ENCODE assay signal across 18 mouse cellular contexts in genomic region chr13:112775856-112776255, GRCm38 (mm10). TPM values are rescaled to one million over a fixed set of nuclear protein-coding genes. Genes with fewer than 3 reads are reported as not detected.
DNase-seq lines count a peak whose midpoint lies in the region; ATAC-seq and TF ChIP-seq lines count a peak whose summit lies in the region.
"Had no signal": no experiment of that assay in that cellular context is flagged by ENCODE, and none has a peak within 500 bp of the region (broad histone marks: within the 10 kb centered on the region; RNA-seq: fewer than 3 reads in every experiment).

No protein-coding gene starts in this region.

- H3K9ac ChIP-seq in heart, adult 2 months (ENCODE audit: low read depth, low read length): no peak overlapping the region
- H3K9ac ChIP-seq in kidney, embryonic 16.5 days (replicated peaks; ENCODE audit: low read length): no peak overlapping the region
- H3K9ac ChIP-seq: embryonic facial prominence, embryonic 13.5 days; forebrain, embryonic 13.5 days; hindbrain, embryonic 12.5 days had no signal

- no peak overlapping the region for H3K4me2 ChIP-seq in kidney, embryonic 16.5 days (replicated peaks; ENCODE audit: low read depth, low read length)
- H3K4me2 ChIP-seq: embryonic facial prominence, embryonic 13.5 days; forebrain, embryonic 13.5 days; hindbrain, embryonic 12.5 days had no signal

- no peak for ATAC-seq in kidney, embryonic 16.5 days (ENCODE audit: low FRiP score, low TSS enrichment)
- ATAC-seq: forebrain, embryonic 13.5 days; hindbrain, embryonic 16.5 days; inflammation-experienced regulatory T-cells, adult 6 months had no signal

- no peak for TF ChIP-seq CTCF in heart, adult 2 months (IDR thresholded peaks at IDR 0.05)

- H3K27ac ChIP-seq in heart, adult 2 months: peak overlapping the region; percentile 5; the same call in 1 of the 2 replicates
- no peak overlapping the region for H3K27ac ChIP-seq in kidney, embryonic 16.5 days (ENCODE audit: low read length)
- H3K27ac ChIP-seq: embryonic facial prominence, embryonic 13.5 days; forebrain, embryonic 13.5 days; hindbrain, embryonic 12.5 days had no signal

- H3K9me3 ChIP-seq in kidney, embryonic 16.5 days (ENCODE audit: low read length): no peaks in the 10 kb centered on the region
- H3K9me3 ChIP-seq: embryonic facial prominence, embryonic 13.5 days; forebrain, embryonic 13.5 days; hindbrain, embryonic 12.5 days had no signal

- no peak overlapping the region for H3K4me3 ChIP-seq in heart, adult 2 months
- H3K4me3 ChIP-seq in kidney, embryonic 16.5 days (ENCODE audit: low read length): no peak overlapping the region
- H3K4me3 ChIP-seq: embryonic facial prominence, embryonic 13.5 days; forebrain, embryonic 13.5 days; hindbrain, embryonic 12.5 days had no signal

- no peak for TF ChIP-seq POLR2A in heart, adult 2 months (IDR thresholded peaks at IDR 0.05; ENCODE audit: insufficient read depth, low read depth, low read length)

- H3K4me1 ChIP-seq in heart, adult 2 months (ENCODE audit: control insufficient read depth, insufficient read depth, low read length): peaks cover 10% of the 10 kb centered on the region
- H3K4me1 ChIP-seq in kidney, embryonic 16.5 days (ENCODE audit: insufficient read depth, low read length): peaks cover 9% of the 10 kb centered on the region; the same call in 1 of the 2 replicates

- H3K79me2 ChIP-seq in heart, adult 2 months (replicated peaks; ENCODE audit: control insufficient read depth, insufficient read depth, low read length): no peaks in the 10 kb centered on the region

- intact Hi-C loops in heart, adult 2 months (cut with DNase I): no loop called here

- no peaks in the 10 kb centered on the region for H3K27me3 ChIP-seq in heart, adult 2 months (ENCODE audit: control insufficient read depth, insufficient read depth, low read length)
- no peaks in the 10 kb centered on the region for H3K27me3 ChIP-seq in kidney, embryonic 16.5 days (ENCODE audit: insufficient read depth, low read length)
- H3K27me3 ChIP-seq: embryonic facial prominence, embryonic 13.5 days; forebrain, embryonic 13.5 days; hindbrain, embryonic 12.5 days had no signal

- TF ChIP-seq EP300 in heart, adult 2 months (IDR thresholded peaks at IDR 0.05; ENCODE audit: insufficient read depth, low read depth, low read length): 0 out of 2 replicates have a peak, but pooled peaks have one; percentile 21

- WGBS in heart, adult 2 months: 51% methylated on average over 10 of the region's 10 CpGs
- 76% methylated on average over 10 of the region's 10 CpGs for WGBS in kidney, embryonic 16.5 days

- peak; percentile 42 to 46 for DNase-seq in heart, adult 2 months
- DNase-seq in heart, adult 8-10 months (ENCODE audit: low spot score): no peak
- DNase-seq in kidney, postnatal 36 days: peak; percentile 42 to 48
- DNase-seq in adipocyte (ENCODE audit: low spot score): peak; percentile 30
- DNase-seq in urinary bladder, postnatal 25 days (ENCODE audit: low spot score): no peak
- DNase-seq: adrenal gland, postnatal 14 days; cerebellum, adult 18-20 months; cerebellum, adult 9-11 months; cerebellum, postnatal 36 days; gastrocnemius, postnatal 36 days; heart, postnatal 10 days; heart, postnatal 4 days had no signal

- peaks cover 4% of the 10 kb centered on the region for H3K36me3 ChIP-seq in heart, adult 2 months (ENCODE audit: control insufficient read depth, insufficient read depth, low read length)
- no peaks in the 10 kb centered on the region for H3K36me3 ChIP-seq in kidney, embryonic 16.5 days (ENCODE audit: insufficient read depth, low read length)
- H3K36me3 ChIP-seq: embryonic facial prominence, embryonic 13.5 days; hindbrain, embryonic 12.5 days had no signal

RNA-seq across cellular contexts. Expression of gene Plpp1, which starts 24.7 kb away (rescaled TPM):
- 10 to 100 TPM; 51.5 to 51.6 TPM for total RNA-seq in heart, adult 2 months (2021)
- polyA plus RNA-seq in heart, adult 2 months (2012; rRNA removed): 70.0 and 106 TPM in 2 replicates
- total RNA-seq in heart, adult 8-10 months (2022): 10 to 100 TPM; 36.4 to 44.4 (median 39.3) TPM
- 103 and 120 TPM in 2 replicates for polyA plus RNA-seq in kidney, embryonic 16.5 days (2015; fragmentation: Nextera tagmentation; extraction: Ambion mirVana)

Comparison
In these comparisons a context has a peak if more than half of its experiments do, and no peak if none do; other contexts are left out.
1. DNase-seq: peak in heart, adult 2 months (2 of 2), kidney, postnatal 36 days (2 of 2) and adipocyte (single experiment); none in heart, adult 8-10 months (single experiment) and urinary bladder, postnatal 25 days (single experiment).